Mouse (Mus musculus) splenic B cell, adult 2 months (primary cell): Measurements from ENCODE around the gene Tango6.

Experiments
- DNase-seq: peaks from one replicate; pipeline ENCODE4 v3.0.0-alpha.2; 2011; ENCODE audit warnings: low read depth, low spot score
- H3K27me3 ChIP-seq: 2 replicates; pipeline ENCODE4 v1.6.1; 2012; ENCODE audit warnings: mild to moderate bottlenecking, low read length, moderate library complexity, mixed read lengths; ENCODE audit not compliant: control insufficient read depth, poor library complexity, insufficient read depth, severe bottlenecking
- H3K36me3 ChIP-seq: 2 replicates; pipeline ENCODE4 v1.6.1; 2012; ENCODE audit warnings: mild to moderate bottlenecking, low read length, moderate library complexity, mixed read lengths; ENCODE audit not compliant: control insufficient read depth, poor library complexity, insufficient read depth, severe bottlenecking

Tango6 gene

DNA sequence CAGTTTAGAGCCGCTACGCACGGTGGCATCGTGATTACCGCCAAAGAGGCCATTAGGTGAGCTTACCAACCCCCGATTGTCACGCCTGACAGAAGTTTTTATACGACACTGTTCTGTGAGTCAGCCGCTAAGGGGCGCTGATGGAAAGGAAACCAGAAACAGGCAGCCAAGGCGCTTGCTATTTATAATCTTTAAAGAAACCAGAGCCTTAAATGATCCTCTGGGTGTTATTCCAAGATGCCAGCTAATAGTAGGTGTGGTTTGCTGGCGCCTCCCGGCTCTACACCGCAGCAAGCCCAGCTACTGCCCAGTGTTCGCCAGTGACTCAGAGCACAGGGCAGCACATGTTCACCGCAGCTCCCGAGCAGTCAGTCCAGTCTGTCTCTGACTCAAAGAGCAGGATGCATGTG, 35.2 kb downstream of the Tango6 start:
- H3K36me3 ChIP-seq = peaks cover 5% of the 10 kb centered on the region; the same call in 1 of the 2 replicates
- no peaks in the 10 kb centered on the region for H3K27me3 ChIP-seq
- DNase-seq = peak; percentile 74

GRCm38 (mm10) chr8:106720921-106721320, 38.1 kb downstream of the Tango6 start:
- H3K27me3 ChIP-seq = no peaks in the 10 kb centered on the region
- peaks cover 5% of the 10 kb centered on the region; the same call in 1 of the 2 replicates for H3K36me3 ChIP-seq
- no peak for DNase-seq

GRCm38 (mm10) chr8:106722453-106722852, 39.6 kb downstream of the Tango6 start:
- H3K36me3 ChIP-seq = peaks cover 5% of the 10 kb centered on the region
- H3K27me3 ChIP-seq = no peaks in the 10 kb centered on the region
- no peak for DNase-seq

- Histone ChIP-seq H3K27me3 (no peaks in the 10 kb centered on the region), H3K36me3 (peaks cover 5% of the 10 kb centered on the region)
- no peak for DNase-seq
These were observed 41.1 kb downstream of the Tango6 start for GRCm38 (mm10) chr8:106723921-106724320.

- Histone ChIP-seq H3K27me3 (no peaks in the 10 kb centered on the region), H3K36me3 (no peaks in the 10 kb centered on the region; the same call in 1 of the 2 replicates)
- no peak for DNase-seq
These were observed 43.7 kb downstream of the Tango6 start for GRCm38 (mm10) chr8:106726551-106726950.

DNA sequence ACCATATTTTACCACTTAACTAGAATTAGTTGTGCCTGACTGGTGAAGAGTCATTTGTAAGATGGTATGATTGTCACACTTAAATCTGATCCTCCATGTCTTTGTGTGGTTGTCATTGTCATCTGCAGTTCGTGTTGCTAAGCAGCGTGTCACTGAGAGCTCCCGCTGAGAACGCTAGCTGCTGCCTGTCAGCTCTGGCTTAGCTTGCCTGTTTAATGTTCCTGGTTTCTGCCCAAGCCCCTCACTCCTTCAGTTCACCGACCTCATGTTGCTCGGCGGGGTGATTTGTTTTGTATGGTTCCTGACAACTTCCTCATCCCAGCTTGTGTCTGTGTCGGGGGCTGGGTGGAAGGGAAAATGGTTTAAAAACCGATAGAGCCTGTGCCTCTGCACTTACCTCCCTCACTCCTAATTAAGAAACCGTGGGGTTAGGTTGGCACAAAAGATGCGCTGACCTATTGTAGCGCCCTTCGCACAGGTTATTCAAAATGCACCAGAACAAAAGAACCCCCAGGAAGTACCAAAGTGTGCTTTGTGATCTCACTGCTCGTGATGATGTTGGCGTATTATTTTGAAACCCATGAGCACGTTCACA, 44.5 kb downstream of the Tango6 start:
- Histone ChIP-seq H3K27me3 (no peaks in the 10 kb centered on the region), H3K36me3 (no peaks in the 10 kb centered on the region; the same call in 1 of the 2 replicates)
- no peak for DNase-seq

GRCm38 (mm10) chr8:106727889-106728288, 45.0 kb downstream of the Tango6 start:
- H3K27me3 ChIP-seq = no peaks in the 10 kb centered on the region
- DNase-seq = no peak
- no peaks in the 10 kb centered on the region; the same call in 1 of the 2 replicates for H3K36me3 ChIP-seq

GRCm38 (mm10) chr8:106732921-106733320, 50.1 kb downstream of the Tango6 start:
- no peak for DNase-seq
- Histone ChIP-seq H3K36me3 (peaks cover 2% of the 10 kb centered on the region; the same call in 1 of the 2 replicates), H3K27me3 (no peaks in the 10 kb centered on the region)

GRCm38 (mm10) chr8:106733703-106734102, 50.8 kb downstream of the Tango6 start:
- no peak for DNase-seq
- Histone ChIP-seq H3K27me3 (no peaks in the 10 kb centered on the region), H3K36me3 (peaks cover 2% of the 10 kb centered on the region; the same call in 1 of the 2 replicates)

DNA sequence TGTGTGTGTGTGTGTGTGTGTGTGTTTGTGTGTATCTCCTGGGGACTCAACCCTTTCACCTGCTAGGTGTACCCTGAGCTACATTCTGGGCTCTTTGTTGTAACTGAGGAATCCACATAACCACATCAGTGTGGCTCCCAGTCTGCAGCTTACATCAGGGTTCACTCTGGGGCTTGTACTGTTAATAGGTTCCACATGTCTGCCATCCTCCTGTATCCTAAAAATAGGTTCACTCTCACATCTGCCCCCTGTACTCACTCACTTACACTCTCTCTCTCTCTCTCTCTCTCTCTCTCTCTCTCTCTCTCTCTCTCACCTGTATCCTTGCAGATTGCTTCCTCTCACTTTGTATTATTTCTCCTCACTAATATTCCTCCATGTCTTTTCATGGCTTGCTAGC, 51.4 kb downstream of the Tango6 start:
- no peak for DNase-seq
- Histone ChIP-seq H3K36me3 (peaks cover 2% of the 10 kb centered on the region; the same call in 1 of the 2 replicates), H3K27me3 (no peaks in the 10 kb centered on the region)

GRCm38 (mm10) chr8:106736861-106737662, 54.2 kb downstream of the Tango6 start:
- H3K36me3 ChIP-seq = peaks cover 6% of the 10 kb centered on the region
- peak; percentile 68 for DNase-seq
- H3K27me3 ChIP-seq = no peaks in the 10 kb centered on the region

GRCm38 (mm10) chr8:106737846-106738245, 55.0 kb downstream of the Tango6 start:
- Histone ChIP-seq H3K36me3 (peaks cover 6% of the 10 kb centered on the region), H3K27me3 (no peaks in the 10 kb centered on the region)
- DNase-seq = no peak

- DNase-seq = no peak
- Histone ChIP-seq H3K36me3 (peaks cover 5% of the 10 kb centered on the region), H3K27me3 (no peaks in the 10 kb centered on the region)
These were observed 59.5 kb downstream of the Tango6 start for GRCm38 (mm10) chr8:106742321-106742720.

DNA sequence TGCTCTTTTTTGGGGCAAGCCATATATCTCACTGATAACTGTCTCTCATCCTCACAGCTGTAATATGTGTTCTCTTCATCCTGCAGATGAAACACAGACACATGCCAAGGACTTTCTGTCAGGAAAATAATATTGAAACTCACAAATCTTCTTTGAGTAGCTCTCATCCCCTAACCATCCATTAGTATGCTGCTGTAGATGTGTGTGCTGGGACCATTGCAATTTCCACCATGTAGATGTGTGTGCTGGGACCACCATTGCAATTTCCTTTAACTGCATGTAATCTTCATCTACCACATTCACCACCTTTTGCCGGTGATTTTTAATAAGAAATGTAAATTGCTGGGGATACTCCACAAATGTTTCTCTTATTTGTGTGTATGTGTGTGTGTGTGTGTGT, 60.5 kb downstream of the Tango6 start:
- DNase-seq = no peak
- Histone ChIP-seq H3K27me3 (no peaks in the 10 kb centered on the region), H3K36me3 (peaks cover 7% of the 10 kb centered on the region)

DNA sequence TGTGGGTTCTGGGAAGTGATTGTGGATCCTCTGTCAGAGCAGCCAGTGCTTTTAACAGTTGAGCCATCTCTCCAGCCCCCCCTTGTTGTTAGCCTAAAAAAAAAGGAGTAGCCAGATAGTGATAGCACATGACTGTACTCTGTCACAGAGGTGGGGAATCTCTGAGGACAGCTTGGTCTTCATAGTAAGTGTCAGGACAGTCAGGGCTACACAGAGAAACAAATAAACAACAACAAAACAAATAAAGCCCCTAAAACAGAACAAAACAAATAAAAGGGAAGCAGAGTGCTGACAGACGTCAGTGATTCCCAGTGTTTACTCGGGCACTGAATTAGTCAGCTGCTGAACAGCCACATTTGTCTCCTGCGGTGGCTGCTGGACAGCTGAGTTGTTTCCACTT, 70.6 kb downstream of the Tango6 start:
- DNase-seq = no peak
- H3K27me3 ChIP-seq = no peaks in the 10 kb centered on the region
- no peaks in the 10 kb centered on the region for H3K36me3 ChIP-seq
